In genomic region chr7:49120935-49121691, GRCm38 (mm10) we compare ENCODE assay signal across 8 mouse cellular contexts.
A peak's percentile ranks its signal among the peaks of the same experiment; 100 is the strongest.
DNase-seq lines count a peak whose midpoint lies in the region; ATAC-seq and TF ChIP-seq lines count a peak whose summit lies in the region.

No protein-coding gene starts in this region.

- peaks cover 13% of the 10 kb centered on the region; the same call in 1 of the 2 replicates for H3K27me3 ChIP-seq in heart, embryonic 10.5 days (ENCODE audit: insufficient read depth, poor library complexity, severe bottlenecking)
- H3K27me3 ChIP-seq in kidney, embryonic 14.5 days (ENCODE audit: control insufficient read depth, insufficient read depth, low read length), result peaks cover 3% of the 10 kb centered on the region; the same call in 1 of the 2 replicates
- peaks cover 10% of the 10 kb centered on the region; the same call in 1 of the 2 replicates for H3K27me3 ChIP-seq in limb, embryonic 14.5 days (ENCODE audit: control insufficient read depth, insufficient read depth, low read length)
- no peaks in the 10 kb centered on the region for H3K27me3 ChIP-seq in splenic B cell, adult 2 months (ENCODE audit: control insufficient read depth, insufficient read depth, low read length, poor library complexity, severe bottlenecking)

- no peak overlapping the region for H3K4me3 ChIP-seq in bone marrow, adult 2 months (replicated peaks; ENCODE audit: control insufficient read depth, low read depth, low read length)
- H3K4me3 ChIP-seq in embryonic fibroblast, embryonic 13.5 days (ENCODE audit: insufficient read depth, low read length), result no peak overlapping the region
- H3K4me3 ChIP-seq in heart, embryonic 10.5 days, result no peak overlapping the region; the same call in 1 of the 2 replicates
- no peak overlapping the region for H3K4me3 ChIP-seq in kidney, embryonic 14.5 days (ENCODE audit: low read length)
- H3K4me3 ChIP-seq in limb, embryonic 14.5 days (replicated peaks; ENCODE audit: low read length), result no peak overlapping the region

- DNase-seq in 3T3-L1 (ENCODE audit: low read depth, low spot score), result peak; percentile 77
- DNase-seq in heart, embryonic 10.5 days (ENCODE audit: low spot score), result peak; percentile 89
- peak; percentile 76 for DNase-seq in limb, embryonic 14.5 days (ENCODE audit: low spot score)
- DNase-seq in naive thymus-derived CD4-positive, alpha-beta T cell, adult 2 months (ENCODE audit: low read depth), result peak; percentile 63
- DNase-seq in splenic B cell, adult 2 months (ENCODE audit: low read depth, low spot score), result peak; percentile 71

- no peak overlapping the region for H3K9ac ChIP-seq in kidney, embryonic 14.5 days (ENCODE audit: low read depth, low read length)
- H3K9ac ChIP-seq in limb, embryonic 14.5 days (ENCODE audit: low read depth, low read length, severe bottlenecking), result no peak overlapping the region

- no peak for TF ChIP-seq POLR2A in bone marrow, adult 2 months (IDR thresholded peaks at IDR 0.05; ENCODE audit: borderline replicate concordance, control insufficient read depth, low read depth, low read length)
- no peak for TF ChIP-seq POLR2A in embryonic fibroblast, embryonic 13.5 days (IDR thresholded peaks at IDR 0.05; ENCODE audit: low read depth, low read length)
- no peak for TF ChIP-seq POLR2A in limb, embryonic 14.5 days (IDR thresholded peaks at IDR 0.05; ENCODE audit: borderline replicate concordance, extremely low read depth, insufficient read depth, insufficient read length)

- peak; percentile 86 for ATAC-seq in kidney, embryonic 14.5 days (ENCODE audit: low FRiP score, low TSS enrichment)
- peak; percentile 37; the same call in 1 of the 2 replicates for ATAC-seq in limb, embryonic 14.5 days (ENCODE audit: low FRiP score, low read depth)

- H3K36me3 ChIP-seq in heart, embryonic 10.5 days, result no peaks in the 10 kb centered on the region
- no peaks in the 10 kb centered on the region for H3K36me3 ChIP-seq in kidney, embryonic 14.5 days (ENCODE audit: control insufficient read depth, insufficient read depth, low read length)
- H3K36me3 ChIP-seq in limb, embryonic 14.5 days (ENCODE audit: control insufficient read depth, insufficient read depth, low read length), result no peaks in the 10 kb centered on the region
- no peaks in the 10 kb centered on the region for H3K36me3 ChIP-seq in splenic B cell, adult 2 months (ENCODE audit: control insufficient read depth, insufficient read depth, low read length, poor library complexity, severe bottlenecking)

- H3K4me2 ChIP-seq in kidney, embryonic 14.5 days (replicated peaks; ENCODE audit: low read depth, low read length), result no peak overlapping the region
- H3K4me2 ChIP-seq in limb, embryonic 14.5 days (replicated peaks; ENCODE audit: low read depth, low read length, severe bottlenecking), result no peak overlapping the region

- no peak overlapping the region for H3K27ac ChIP-seq in bone marrow, adult 2 months (ENCODE audit: control insufficient read depth, insufficient read depth, low read depth, low read length, poor library complexity)
- no peak overlapping the region for H3K27ac ChIP-seq in embryonic fibroblast, embryonic 13.5 days (ENCODE audit: insufficient read depth, low read length)
- H3K27ac ChIP-seq in heart, embryonic 10.5 days, result peak overlapping the region; percentile 70
- no peak overlapping the region for H3K27ac ChIP-seq in kidney, embryonic 14.5 days (ENCODE audit: low read depth, low read length)
- no peak overlapping the region for H3K27ac ChIP-seq in limb, embryonic 14.5 days (replicated peaks; ENCODE audit: low read depth, low read length)

- no peaks in the 10 kb centered on the region for H3K9me3 ChIP-seq in heart, embryonic 10.5 days
- no peaks in the 10 kb centered on the region for H3K9me3 ChIP-seq in kidney, embryonic 14.5 days (ENCODE audit: control insufficient read depth, low read length)
- no peaks in the 10 kb centered on the region for H3K9me3 ChIP-seq in limb, embryonic 14.5 days (ENCODE audit: control insufficient read depth, low read length)

- peak; percentile 81 for TF ChIP-seq CTCF in bone marrow, adult 2 months (IDR thresholded peaks at IDR 0.05; ENCODE audit: control insufficient read depth, insufficient read depth, low read length)
- TF ChIP-seq CTCF in embryonic fibroblast, embryonic 13.5 days (IDR thresholded peaks at IDR 0.05; ENCODE audit: borderline replicate concordance, insufficient read depth, low read length), result peak; percentile 83

- WGBS in bone marrow, adult 2 months, result 35% methylated on average over 20 of the region's 20 CpGs
- 37% methylated on average over 20 of the region's 20 CpGs for WGBS in heart, embryonic 10.5 days
- WGBS in kidney, embryonic 14.5 days, result 38% methylated on average over 20 of the region's 20 CpGs
- WGBS in limb, embryonic 14.5 days, result 40% methylated on average over 20 of the region's 20 CpGs

- H3K4me1 ChIP-seq in bone marrow, adult 2 months (ENCODE audit: control insufficient read depth, insufficient read depth, low read length), result no peaks in the 10 kb centered on the region
- no peaks in the 10 kb centered on the region for H3K4me1 ChIP-seq in embryonic fibroblast, embryonic 13.5 days (ENCODE audit: control insufficient read depth, insufficient read depth, low read length)
- H3K4me1 ChIP-seq in heart, embryonic 10.5 days, result peaks cover 31% of the 10 kb centered on the region
- H3K4me1 ChIP-seq in kidney, embryonic 14.5 days (ENCODE audit: control insufficient read depth, insufficient read depth, low read length), result 0 out of 2 replicates have a peak, but pooled peaks cover 4% of the 10 kb centered on the region
- H3K4me1 ChIP-seq in limb, embryonic 14.5 days (ENCODE audit: control insufficient read depth, insufficient read depth, low read length), result no peaks in the 10 kb centered on the region
